Mouse (Mus musculus) kidney, postnatal 10 days (tissue): ENCODE measurements at regions not wholly inside any gene's neighbourhood (a gene's known extent, or its start where the extent isn't known, plus 50 kb on each side); places are given as distances from the start of the nearest gene placed in this dataset.

Source experiments
- DNase-seq: peaks from one replicate; pipeline ENCODE4 v3.0.0; 2021; ENCODE audit warnings: mixed read lengths

DNA sequence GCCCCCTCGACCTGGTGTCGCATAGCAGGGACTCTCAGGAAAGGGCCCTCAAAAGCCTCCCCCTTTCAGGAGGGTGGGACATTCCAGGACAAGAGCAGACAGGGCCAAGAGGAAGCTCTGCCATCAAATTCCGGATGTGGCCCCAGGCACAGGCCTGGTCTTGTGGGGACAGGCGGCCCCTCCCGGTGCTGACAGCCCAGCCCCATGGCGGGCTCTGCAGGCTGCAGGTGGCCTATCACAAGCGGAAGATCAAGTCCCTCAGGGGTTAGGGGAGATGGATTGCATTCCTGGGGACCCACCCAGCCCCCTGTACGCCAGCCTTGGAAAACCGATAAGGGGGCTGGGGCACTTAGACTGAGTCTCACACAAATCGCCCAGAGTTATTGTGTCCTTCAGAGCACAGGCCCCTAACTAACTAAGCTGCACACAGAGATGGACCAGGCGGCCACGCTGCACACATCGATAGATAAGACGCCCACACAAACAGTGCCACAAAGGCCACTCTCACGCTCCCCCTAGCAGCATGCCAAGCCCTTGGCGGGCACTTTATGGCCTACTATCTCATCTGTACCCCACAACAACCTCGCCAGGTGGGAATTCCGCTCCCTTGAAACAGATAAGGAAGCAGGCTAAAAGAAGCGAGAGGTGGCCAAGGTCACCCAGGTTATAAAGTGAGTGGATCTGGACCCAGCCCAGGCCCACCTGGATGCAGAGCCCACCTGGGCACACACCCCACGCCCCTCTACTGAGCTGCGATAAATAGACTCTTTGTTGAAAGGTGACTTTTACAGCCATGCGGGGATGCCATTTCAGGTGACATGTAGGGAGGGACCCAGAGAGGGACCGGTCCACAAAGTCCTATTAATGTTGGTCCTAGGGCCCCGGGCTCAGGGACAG is 55.5 kb downstream of the Gm5294 start:
- DNase-seq = peak; percentile 49

- DNase-seq = no peak
These were observed 61.9 kb downstream of the Gm5294 start for GRCm38 (mm10) chr5:138881649-138882226.

DNA sequence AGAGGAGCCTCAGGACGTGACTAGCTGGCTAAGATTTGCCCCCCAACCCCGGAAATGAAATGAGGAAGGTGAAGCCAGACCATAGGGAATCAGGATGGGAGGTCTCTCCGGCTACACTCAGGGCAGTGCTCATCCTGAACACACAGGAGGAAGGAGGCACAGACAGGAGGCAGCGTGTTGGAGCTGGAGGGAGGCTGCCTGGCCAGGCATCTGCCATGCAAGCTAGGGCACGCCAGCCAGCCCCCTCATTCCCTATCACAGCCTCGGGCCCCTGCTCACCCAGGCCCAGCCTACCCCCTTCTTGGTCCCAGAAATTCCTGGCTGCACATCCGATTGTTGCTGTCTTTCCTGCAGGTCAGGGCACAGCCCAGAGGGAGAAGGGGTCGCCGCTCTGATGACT is 63.7 kb downstream of the Gm5294 start:
- DNase-seq = no peak

- no peak for DNase-seq
These were observed 66.0 kb downstream of the Gm5294 start for GRCm38 (mm10) chr5:138885905-138886304.

GRCm38 (mm10) chr5:138888749-138889148 is 68.9 kb downstream of the Gm5294 start:
- peak; percentile 38 for DNase-seq

DNA sequence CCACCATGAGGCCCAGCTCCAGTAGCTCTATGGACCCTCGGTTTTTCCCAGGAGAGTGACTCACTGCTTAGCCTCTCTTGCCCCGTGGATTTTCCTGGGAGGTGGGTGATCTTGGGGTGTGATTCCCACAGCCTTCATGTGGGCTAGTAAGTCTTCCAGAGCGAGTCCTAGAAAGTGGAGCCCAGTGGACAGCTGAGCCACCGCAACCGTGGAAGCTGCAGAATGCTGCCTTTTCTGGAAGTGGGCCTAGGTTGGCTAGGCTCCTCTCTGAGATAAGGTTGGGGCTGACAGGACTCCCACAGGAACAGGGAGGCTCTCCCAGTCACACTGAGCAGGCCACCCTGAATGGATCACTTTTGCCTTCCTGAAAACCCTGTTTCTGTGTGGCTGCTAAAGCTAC is 69.9 kb downstream of the Gm5294 start:
- no peak for DNase-seq

- DNase-seq = no peak
These were observed 74.6 kb downstream of the Gm5294 start for GRCm38 (mm10) chr5:138894496-138894895.

DNA sequence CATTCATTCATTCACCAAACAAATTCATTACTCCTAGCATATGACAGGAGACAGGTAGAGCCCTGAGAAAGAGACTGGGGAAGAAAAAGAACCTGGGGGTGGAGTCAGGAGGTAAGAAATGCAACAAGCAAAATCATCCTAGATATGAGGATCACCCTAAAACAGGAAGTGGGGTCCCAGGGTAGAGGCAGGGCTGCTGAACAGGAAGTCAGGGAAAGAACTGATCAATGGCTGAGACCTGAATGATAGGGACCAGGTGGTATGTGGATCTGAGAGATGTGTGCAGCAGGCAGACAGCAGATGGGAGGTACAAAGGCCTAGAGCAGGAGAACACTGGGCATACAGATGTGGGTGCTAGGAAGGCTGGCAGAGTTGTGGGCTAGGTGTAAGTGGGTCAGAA is 77.4 kb downstream of the Gm5294 start:
- no peak for DNase-seq

- DNase-seq = no peak
These were observed 78.6 kb downstream of the Gm5294 start for GRCm38 (mm10) chr5:138898440-138898839.

GRCm38 (mm10) chr5:138900952-138901599 is 81.2 kb downstream of the Gm5294 start:
- no peak for DNase-seq

DNA sequence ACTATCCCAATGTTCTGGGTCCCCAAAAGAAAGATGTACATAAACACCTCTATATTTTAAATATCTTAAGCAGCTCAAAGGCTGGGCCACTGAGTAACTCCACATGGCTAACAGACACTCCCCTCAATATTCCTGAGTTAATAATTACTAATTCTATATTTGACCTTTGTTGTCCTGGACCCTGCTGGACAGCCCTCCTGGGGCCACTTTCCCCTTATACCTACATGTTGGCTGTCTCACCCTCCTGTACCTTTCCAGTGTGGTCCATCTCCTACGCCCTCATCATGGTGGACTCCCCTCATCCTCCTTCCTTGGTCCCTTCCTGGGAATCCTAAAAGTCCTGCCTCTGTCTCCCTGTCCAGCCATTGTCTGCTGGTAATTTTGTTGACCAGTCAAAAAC is 82.4 kb downstream of the Gm5294 start:
- no peak for DNase-seq

GRCm38 (mm10) chr5:138911769-138912710 is 85.1 kb downstream of the Pdgfa start:
- no peak for DNase-seq

- DNase-seq = peak; percentile 48
These were observed 84.5 kb downstream of the Pdgfa start for GRCm38 (mm10) chr5:138912711-138913105.

DNA sequence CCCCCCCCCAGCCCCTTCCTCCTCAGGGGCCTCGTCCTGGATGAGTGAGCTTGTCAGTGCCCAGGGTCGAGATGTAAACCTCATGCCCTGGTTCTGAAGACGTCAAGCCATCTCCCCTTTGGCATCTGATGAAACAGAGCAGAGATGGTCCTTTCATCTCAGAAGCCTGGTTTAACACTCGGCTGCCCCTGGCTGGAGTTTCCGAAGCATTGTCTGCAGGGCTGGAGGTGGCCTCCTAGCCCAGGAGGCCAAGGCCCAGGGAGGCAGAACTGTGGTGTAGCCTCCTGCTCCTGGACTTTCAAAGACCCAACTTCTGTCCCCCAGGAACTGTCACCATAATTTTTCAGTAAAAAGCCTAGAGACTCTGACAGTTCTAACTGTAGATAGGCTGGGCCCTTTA is 82.1 kb downstream of the Pdgfa start:
- no peak for DNase-seq

GRCm38 (mm10) chr5:138915496-138915895 is 81.7 kb downstream of the Pdgfa start:
- no peak for DNase-seq

DNA sequence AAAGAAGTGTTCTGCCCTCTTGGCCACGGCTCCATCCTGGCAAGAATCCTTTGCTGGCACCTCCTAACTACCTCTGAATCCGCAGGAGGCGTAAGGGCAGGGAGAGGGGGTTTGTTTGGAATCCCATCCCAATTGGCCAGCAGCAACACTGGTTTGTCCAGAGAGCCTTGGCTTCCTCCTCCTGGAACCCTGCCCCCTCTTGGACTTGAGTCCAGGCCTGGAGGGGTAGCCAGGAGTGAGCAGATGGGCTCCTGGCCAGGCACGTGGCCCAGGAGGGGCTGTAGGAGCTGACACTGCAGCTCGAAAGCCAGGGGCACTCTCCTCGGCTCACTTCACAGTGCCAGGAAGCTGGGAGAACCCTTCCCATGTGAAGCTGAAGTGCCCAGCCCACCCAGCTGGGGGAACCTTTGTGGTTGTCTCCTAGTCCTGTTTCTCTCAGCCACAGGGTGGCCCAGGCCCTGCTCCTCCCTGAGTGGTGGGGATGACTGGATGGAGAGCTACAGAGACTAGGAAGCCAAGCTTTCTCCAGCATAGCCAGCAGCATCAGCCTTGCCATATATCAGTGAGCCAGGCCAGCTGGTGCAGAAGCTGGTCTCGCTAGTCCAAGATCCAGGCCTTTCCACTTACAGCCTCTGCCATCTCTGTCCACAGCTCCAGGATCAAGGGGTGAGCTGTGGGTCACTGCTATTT is 76.9 kb downstream of the Pdgfa start:
- DNase-seq = peak; percentile 83

DNA sequence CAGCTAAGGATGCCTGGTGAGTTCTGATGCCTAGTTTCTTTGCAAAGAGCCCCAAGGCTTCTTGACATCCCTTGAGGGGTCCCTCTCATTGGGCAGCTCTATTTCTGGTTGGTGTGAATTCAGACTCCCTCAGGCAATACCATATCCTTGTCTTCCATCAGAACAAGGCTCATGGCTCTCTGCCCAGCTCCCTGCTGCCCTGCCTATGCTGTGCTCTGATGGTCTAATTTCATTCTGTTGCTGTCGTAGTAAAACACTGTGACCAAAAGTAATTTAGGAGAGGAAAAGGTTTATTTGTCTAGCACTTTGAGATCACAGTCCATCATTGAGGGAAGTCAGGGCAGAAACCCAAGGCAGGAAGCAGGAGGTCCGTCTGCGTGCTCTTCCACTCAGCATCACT is 75.1 kb downstream of the Pdgfa start:
- peak; percentile 66 for DNase-seq
